In the genomic region with DNA sequence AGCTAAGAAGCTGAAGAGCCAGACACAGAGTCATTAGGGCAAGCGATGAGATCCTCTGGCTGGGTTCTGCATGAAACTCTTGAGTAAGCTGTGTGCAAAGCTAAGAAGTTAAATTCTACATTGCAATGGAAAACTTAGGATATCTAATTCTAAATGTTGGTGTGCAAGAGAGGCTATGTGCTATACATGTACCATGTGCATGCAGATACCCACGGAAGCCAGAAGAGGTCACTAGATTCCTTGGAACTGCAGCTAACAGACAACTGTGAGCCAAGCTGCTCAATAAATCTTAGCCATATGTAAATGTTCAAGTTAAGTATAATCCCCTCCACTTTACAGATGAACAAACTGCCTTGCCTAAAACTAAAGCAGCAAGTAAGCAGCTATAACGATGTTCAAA, we compare ENCODE assay signal across 9 mouse cellular contexts. TPM values are rescaled to one million over a fixed set of nuclear protein-coding genes. Genes with fewer than 3 reads are reported as not detected.
DNase-seq lines count a peak whose midpoint lies in the region; ATAC-seq lines count a peak whose summit lies in the region.
"Had no signal": no experiment of that assay in that cellular context is flagged by ENCODE, and none has a peak within 500 bp of the region (broad histone marks: within the 10 kb centered on the region; RNA-seq: fewer than 3 reads in every experiment).

No protein-coding gene starts in this region.

- DNase-seq in kidney, adult 18-20 months: peak; percentile 11
- DNase-seq in ES-CJ7 (ENCODE audit: low read depth, low spot score): peak; percentile 61
- DNase-seq in adrenal gland, adult 8-10 months: peak; percentile 7
- peak; percentile 6 to 7 for DNase-seq in heart, postnatal 36 days
- DNase-seq in lung, postnatal 14 days: peak; percentile 18
- DNase-seq in spleen, postnatal 4 days (ENCODE audit: low spot score in 2 of 2): no peak
- no peak for DNase-seq in midbrain, embryonic 10.5 days (ENCODE audit: low spot score)

- no peak overlapping the region for H3K27ac ChIP-seq in kidney, embryonic 16.5 days (ENCODE audit: low read length)
- H3K27ac ChIP-seq in midbrain, embryonic 10.5 days (replicated peaks): no peak overlapping the region
- H3K27ac ChIP-seq: macrophage had no signal

- peaks cover 5% of the 10 kb centered on the region; the same call in 1 of the 2 replicates for H3K36me3 ChIP-seq in kidney, embryonic 16.5 days (ENCODE audit: insufficient read depth, low read length)
- H3K36me3 ChIP-seq in midbrain, embryonic 10.5 days: peaks cover 4% of the 10 kb centered on the region

- WGBS in kidney, embryonic 16.5 days: 58% methylated on average over 3 of the region's 3 CpGs
- 61% methylated on average over 3 of the region's 3 CpGs for WGBS in midbrain, embryonic 10.5 days

- H3K27me3 ChIP-seq in kidney, embryonic 16.5 days (ENCODE audit: insufficient read depth, low read length): no peaks in the 10 kb centered on the region
- no peaks in the 10 kb centered on the region for H3K27me3 ChIP-seq in midbrain, embryonic 10.5 days (ENCODE audit: low read depth, poor library complexity, severe bottlenecking)

- no peak; the same call in 1 of the 2 replicates for ATAC-seq in kidney, embryonic 16.5 days (ENCODE audit: low FRiP score, low TSS enrichment)

- H3K4me1 ChIP-seq in kidney, embryonic 16.5 days (ENCODE audit: insufficient read depth, low read length): no peaks in the 10 kb centered on the region
- H3K4me1 ChIP-seq in midbrain, embryonic 10.5 days: no peaks in the 10 kb centered on the region

- no peak overlapping the region for H3K4me3 ChIP-seq in kidney, embryonic 16.5 days (ENCODE audit: low read length)
- no peak overlapping the region for H3K4me3 ChIP-seq in midbrain, embryonic 10.5 days

- no peak overlapping the region for H3K4me2 ChIP-seq in kidney, embryonic 16.5 days (replicated peaks; ENCODE audit: low read depth, low read length)

- H3K9me3 ChIP-seq in kidney, embryonic 16.5 days (ENCODE audit: low read length): no peaks in the 10 kb centered on the region
- H3K9me3 ChIP-seq in midbrain, embryonic 10.5 days (replicated peaks): no peaks in the 10 kb centered on the region

- no peak overlapping the region for H3K9ac ChIP-seq in kidney, embryonic 16.5 days (replicated peaks; ENCODE audit: low read length)

- intact Hi-C loops in heart, postnatal 36 days (cut with DNase I): loop anchor here (5.0 kb wide), 2 partner anchors 85 to 280 kb away; a partner anchor contains a TSS

RNA-seq across cellular contexts. Expression of a gene that starts 22.5 kb away (rescaled TPM):
- polyA plus RNA-seq in kidney, embryonic 16.5 days (2015; fragmentation: Nextera tagmentation; extraction: Ambion mirVana): 0.50 and 1.2 TPM in 2 replicates
- 1 to 10 TPM in 2 of 4 experiments, under 1 TPM in 2; 0.70 to 1.9 (median 0.90) TPM for total RNA-seq in adrenal gland, adult 8-10 months (2022)
- total RNA-seq in heart, postnatal 36 days (2021): under 1 TPM; 0.36 to 0.51 TPM
- polyA plus RNA-seq in midbrain, embryonic 10.5 days (2016; fragmentation: Nextera tagmentation; extraction: Ambion mirVana): 1.1 and 1.4 TPM in 2 replicates
- polyA plus RNA-seq: macrophage had no signal

Comparison
In these comparisons a context has a peak if more than half of its experiments do, and no peak if none do; other contexts are left out.
1. DNase-seq: peak in kidney, adult 18-20 months (single experiment), ES-CJ7 (single experiment), adrenal gland, adult 8-10 months (single experiment), heart, postnatal 36 days (2 of 2) and lung, postnatal 14 days (single experiment); none in spleen, postnatal 4 days (0 of 2) and midbrain, embryonic 10.5 days (single experiment).